Mouse (Mus musculus): Measurements from ENCODE around the gene Prima1. TPM values are rescaled to one million over a fixed set of nuclear protein-coding genes. Genes with fewer than 3 reads are reported as not detected.

Prima1 gene
- 0.79 and 3.2 TPM in 2 replicates for polyA plus RNA-seq (2012; rRNA removed; ENCODE audit: low replicate concordance)

DNA sequence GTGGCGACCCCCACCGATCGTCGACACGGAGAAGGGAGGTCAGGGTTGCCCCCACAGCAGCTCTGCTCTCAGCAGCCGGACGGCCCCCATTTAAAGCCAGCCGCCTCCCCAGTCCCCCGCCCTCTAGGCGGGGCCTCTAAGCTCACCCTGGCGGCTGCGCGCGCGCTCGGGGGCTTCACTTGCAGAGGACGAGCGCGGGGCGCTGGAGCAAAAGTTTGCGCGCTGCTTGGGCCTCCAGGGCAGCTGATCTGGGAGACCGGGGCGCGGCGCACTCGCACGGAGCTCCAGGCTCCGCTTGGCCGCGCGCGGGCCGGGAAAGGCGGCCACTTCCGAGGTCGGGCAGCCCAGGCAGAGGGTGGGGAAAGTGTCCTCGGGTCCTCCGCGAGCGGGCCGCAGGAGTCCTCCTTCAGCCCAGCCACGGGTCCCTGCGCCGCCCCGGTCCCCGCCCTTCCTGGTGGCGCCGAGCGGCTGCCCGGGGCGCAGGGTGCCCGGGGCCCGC is at the start of gene Prima1:
TSS of gene Prima1 (minus strand) at position 68 of the 499 bp plus-strand sequence.

Other genes with a start within 250 kb of the Prima1 start
- gene Fam181a, start 68.8 kb upstream of the Prima1 start, polyA plus RNA-seq (2012; rRNA removed; ENCODE audit: low replicate concordance) = not detected in 2 replicates
- 5.1 and 85.1 TPM in 2 replicates for gene Asb2, start 113.9 kb upstream of the Prima1 start, polyA plus RNA-seq (2012; rRNA removed; ENCODE audit: low replicate concordance)
- 4.6 and 10.1 TPM in 2 replicates for gene Otub2, start 146.5 kb upstream of the Prima1 start, polyA plus RNA-seq (2012; rRNA removed; ENCODE audit: low replicate concordance)
- gene 9330161L09Rik, start 165.7 kb upstream of the Prima1 start, polyA plus RNA-seq (2012; rRNA removed; ENCODE audit: low replicate concordance) = 0.58 and 0.60 TPM in 2 replicates
- 55.1 and 59.5 TPM in 2 replicates for gene Ddx24, start 183.7 kb upstream of the Prima1 start, polyA plus RNA-seq (2012; rRNA removed; ENCODE audit: low replicate concordance)
- 804 and 1,594 TPM in 2 replicates for gene Ifi27, start 192.1 kb upstream of the Prima1 start, polyA plus RNA-seq (2012; rRNA removed; ENCODE audit: low replicate concordance)
- gene Ifi27l2a, start 201.5 kb upstream of the Prima1 start, polyA plus RNA-seq (2012; rRNA removed; ENCODE audit: low replicate concordance) = 2,878 and 3,647 TPM in 2 replicates
- 0.14 and 0.18 TPM in 2 replicates for gene Ifi27l2b, start 215.1 kb upstream of the Prima1 start, polyA plus RNA-seq (2012; rRNA removed; ENCODE audit: low replicate concordance)